Mouse (Mus musculus) pancreas, adult 10 weeks (tissue): Measurements from ENCODE around the gene Rbp1. TPM values are rescaled to one million over a fixed set of nuclear protein-coding genes. Genes with fewer than 3 reads are reported as not detected.

ENCODE experiments used
- polyA plus RNA-seq: library from polyadenylated mRNA; stranded (reverse); fragments of 350-450 nt; fragmentation: Illumina TruSeq; extraction: RNeasy Lipid Tissue Mini Kit (QIAGEN cat#74804); gene quantifications from one replicate; pipeline ENCODE4 v1.2.3, GENCODE M21; 2015; ENCODE audit warnings: low read depth, low replicate concordance; ENCODE audit not compliant: insufficient read depth

The Rbp1 gene
- 4.5 TPM for polyA plus RNA-seq

DNA sequence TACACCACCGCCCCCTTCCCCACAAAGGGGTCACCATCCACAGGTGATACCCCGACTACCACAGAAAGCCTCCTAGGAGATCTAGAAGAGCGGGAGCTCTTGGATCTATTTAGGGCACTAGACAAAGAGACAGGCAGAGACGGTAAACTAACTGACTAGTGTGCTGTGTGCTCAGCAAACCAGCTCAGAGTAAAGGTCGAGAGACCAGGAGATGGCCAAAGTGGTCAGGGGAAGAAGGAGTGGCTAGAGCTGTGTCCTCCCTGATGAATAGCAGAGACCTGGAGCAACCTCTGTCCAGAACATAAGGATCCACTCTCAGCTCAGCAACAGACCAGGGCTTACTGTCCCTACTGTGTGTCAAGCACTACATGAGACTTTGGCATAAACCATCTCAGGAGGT lies at the start of gene Rbp1:
Gene Rbp1, plus strand, starts transcription at position 306 of the 400 bp plus-strand sequence.

DNA sequence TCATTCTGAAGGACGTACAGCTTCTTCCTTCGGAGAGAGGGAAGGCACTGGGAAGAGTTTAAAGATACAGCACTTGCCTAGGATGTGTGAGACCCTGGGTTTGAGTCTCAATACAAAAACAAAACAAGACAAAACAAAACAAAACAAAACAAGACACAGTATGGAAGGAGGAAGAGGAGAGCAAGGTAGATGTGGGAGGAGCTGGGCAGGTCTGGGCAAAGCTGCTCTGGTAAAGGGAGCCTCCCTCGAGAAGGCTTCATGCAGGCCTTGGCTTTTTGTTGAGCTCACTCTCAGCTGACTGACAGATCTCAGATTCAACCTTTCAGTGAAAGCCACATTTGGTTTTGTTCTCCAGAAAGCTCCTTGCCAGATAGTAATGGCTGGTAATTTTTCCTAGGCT lies 63.1 kb downstream of the Rbp1 start, which contains the start of gene Rbp2:
Gene Rbp2, plus strand, starts transcription at position 301 of the 400 bp plus-strand sequence.

Other genes with a start within 250 kb of the Rbp1 start
- 1.6 TPM for gene Nmnat3, start 135.5 kb upstream of the Rbp1 start, polyA plus RNA-seq
- gene Rbp2, start 63.2 kb downstream of the Rbp1 start, polyA plus RNA-seq, result not detected
- 40.4 TPM for gene Copb2, start 140.8 kb downstream of the Rbp1 start, polyA plus RNA-seq
- gene Mrps22, start 178.7 kb downstream of the Rbp1 start, polyA plus RNA-seq, result 3.8 TPM